Comparison of ENCODE assay signal across 24 mouse cellular contexts in genomic region chr10:4483848-4484247, GRCm38 (mm10). TPM values are rescaled to one million over a fixed set of nuclear protein-coding genes. Genes with fewer than 3 reads are reported as not detected.
"Had no signal": no experiment of that assay in that cellular context is flagged by ENCODE, and none has a peak within 500 bp of the region (broad histone marks: within the 10 kb centered on the region; RNA-seq: fewer than 3 reads in every experiment).

No protein-coding gene starts in this region.

- H3K27ac ChIP-seq: lung, embryonic 15.5 days; macrophage; midbrain, embryonic 13.5 days; neural tube, embryonic 13.5 days; neural tube, embryonic 15.5 days had no signal

- DNase-seq: liver, postnatal 0 days; lung, adult 2 months; lung, postnatal 14 days; lung, postnatal 36 days; retina, postnatal 1 day; right cerebral cortex, adult 18-20 months; right cerebral cortex, postnatal 25 days; right cerebral cortex, postnatal 4 days; spleen, adult 18-20 months; thymus, adult 18-20 months; thymus, postnatal 14 days; thymus, postnatal 36 days had no signal

- H3K4me1 ChIP-seq: midbrain, embryonic 13.5 days; neural tube, embryonic 13.5 days; neural tube, embryonic 15.5 days had no signal

- H3K9ac ChIP-seq: liver, postnatal 0 days; lung, embryonic 15.5 days; midbrain, embryonic 13.5 days; neural tube, embryonic 13.5 days; neural tube, embryonic 15.5 days had no signal

- H3K27me3 ChIP-seq: lung, embryonic 15.5 days; midbrain, embryonic 13.5 days; neural tube, embryonic 13.5 days; neural tube, embryonic 15.5 days had no signal

- H3K9me3 ChIP-seq: lung, embryonic 15.5 days; midbrain, embryonic 13.5 days; neural tube, embryonic 13.5 days; neural tube, embryonic 15.5 days had no signal

- ATAC-seq: liver, postnatal 0 days; lung, postnatal 0 days; midbrain, embryonic 13.5 days; midbrain, embryonic 16.5 days had no signal

- H3K4me3 ChIP-seq: lung, embryonic 15.5 days; midbrain, embryonic 13.5 days; myocyte; neural tube, embryonic 13.5 days; neural tube, embryonic 15.5 days had no signal

- H3K36me3 ChIP-seq: lung, embryonic 15.5 days; midbrain, embryonic 13.5 days; neural tube, embryonic 13.5 days; neural tube, embryonic 15.5 days had no signal

- H3K4me2 ChIP-seq: lung, embryonic 15.5 days; midbrain, embryonic 11.5 days; midbrain, embryonic 13.5 days; neural tube, embryonic 13.5 days; neural tube, embryonic 15.5 days had no signal

RNA-seq across cellular contexts. Expression of gene Ccdc170, which starts 1.5 kb away (rescaled TPM):
- polyA plus RNA-seq: liver, postnatal 0 days; macrophage; neural tube, embryonic 11.5 days; neural tube, embryonic 13.5 days; small intestine, adult 2 months; stomach, embryonic 14.5 days had no signal
